Mouse (Mus musculus) yolk sac, embryonic 10.5 days (tissue): ENCODE measurements around the gene Ak8.

Source experiments
- DNase-seq: peaks from one replicate; pipeline ENCODE4 v3.0.0-alpha.2; 2017; ENCODE audit warnings: low spot score

The Ak8 gene

DNA sequence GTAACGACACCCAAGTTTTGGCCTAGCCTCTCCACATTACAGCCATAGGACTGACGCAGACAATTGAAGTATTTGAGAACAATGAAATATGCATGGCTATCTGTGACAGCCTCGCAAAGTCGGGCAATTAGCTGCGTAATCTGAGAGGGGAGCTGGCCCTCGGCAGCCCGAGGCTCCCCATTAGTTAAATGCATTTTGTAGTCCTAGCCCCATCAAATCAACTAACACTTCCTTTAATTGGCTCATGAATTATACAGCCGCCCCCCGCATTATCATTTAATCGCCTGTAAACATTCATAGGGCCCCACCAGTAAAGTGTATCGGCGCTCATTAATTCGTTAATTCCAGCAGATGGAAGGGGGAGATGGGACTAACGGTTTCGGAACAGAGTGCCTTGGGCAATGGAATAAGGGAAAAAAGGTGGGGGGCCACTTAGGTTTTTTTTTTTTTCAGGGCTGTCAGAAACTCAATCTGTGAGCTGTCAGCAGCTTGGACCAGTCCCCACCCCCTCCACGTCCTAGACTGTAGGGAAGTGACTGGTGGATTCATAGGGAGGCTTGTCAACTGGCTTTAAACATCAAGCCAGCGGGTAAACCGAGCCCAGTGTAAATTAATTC, 97.6 kb downstream of the Ak8 start:
- no peak for DNase-seq

GRCm38 (mm10) chr2:28798390-28798789, 98.4 kb downstream of the Ak8 start:
- no peak for DNase-seq

GRCm38 (mm10) chr2:28799575-28799974, 99.6 kb downstream of the Ak8 start:
- DNase-seq, result no peak

DNA sequence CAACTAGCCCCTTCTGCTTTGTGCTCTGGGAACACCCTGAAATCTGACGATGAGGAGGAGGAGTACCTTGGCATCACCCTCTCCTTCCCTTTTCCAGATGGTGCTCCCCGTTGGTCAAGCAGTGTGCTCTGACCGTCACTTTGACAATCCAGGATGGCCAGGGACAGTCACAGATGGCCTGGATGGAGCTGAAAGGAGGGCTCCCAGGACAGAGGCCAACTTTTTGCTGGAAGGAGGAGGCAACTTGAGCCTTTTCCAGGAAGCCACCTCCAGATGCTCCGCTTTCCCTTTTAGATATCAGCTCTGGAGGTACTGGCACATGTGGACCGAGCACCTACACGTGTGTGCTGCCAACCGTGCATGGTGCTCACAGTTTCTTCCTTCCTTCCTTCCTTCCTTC, 103.4 kb downstream of the Ak8 start:
- DNase-seq, result no peak

- no peak for DNase-seq
Measured at GRCm38 (mm10) chr2:28808841-28809240, 108.9 kb downstream of the Ak8 start.

- DNase-seq, result no peak
Measured at GRCm38 (mm10) chr2:28810260-28811013, 110.5 kb downstream of the Ak8 start.

GRCm38 (mm10) chr2:28818866-28819265, 118.9 kb downstream of the Ak8 start:
- no peak for DNase-seq

DNA sequence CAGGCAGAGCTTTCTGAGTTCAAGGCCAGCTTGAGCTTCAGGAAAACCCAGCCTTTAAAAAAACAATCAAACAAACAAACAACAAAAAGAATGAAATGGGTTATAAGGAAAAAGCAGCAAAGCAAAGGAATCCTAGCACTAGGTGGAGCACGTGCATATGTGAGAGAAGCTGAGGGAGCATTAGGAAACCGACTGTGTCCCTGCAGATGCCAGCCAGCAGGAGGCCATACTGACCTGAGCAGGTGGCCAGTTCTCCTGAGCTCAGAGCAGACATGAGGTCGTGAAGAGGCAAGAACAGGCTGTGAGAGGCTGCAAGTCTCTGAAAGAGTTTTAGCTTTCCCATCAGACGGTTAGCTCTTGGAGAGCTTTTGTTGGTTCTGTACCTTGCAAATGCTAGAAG, 129.3 kb downstream of the Ak8 start:
- no peak for DNase-seq

DNA sequence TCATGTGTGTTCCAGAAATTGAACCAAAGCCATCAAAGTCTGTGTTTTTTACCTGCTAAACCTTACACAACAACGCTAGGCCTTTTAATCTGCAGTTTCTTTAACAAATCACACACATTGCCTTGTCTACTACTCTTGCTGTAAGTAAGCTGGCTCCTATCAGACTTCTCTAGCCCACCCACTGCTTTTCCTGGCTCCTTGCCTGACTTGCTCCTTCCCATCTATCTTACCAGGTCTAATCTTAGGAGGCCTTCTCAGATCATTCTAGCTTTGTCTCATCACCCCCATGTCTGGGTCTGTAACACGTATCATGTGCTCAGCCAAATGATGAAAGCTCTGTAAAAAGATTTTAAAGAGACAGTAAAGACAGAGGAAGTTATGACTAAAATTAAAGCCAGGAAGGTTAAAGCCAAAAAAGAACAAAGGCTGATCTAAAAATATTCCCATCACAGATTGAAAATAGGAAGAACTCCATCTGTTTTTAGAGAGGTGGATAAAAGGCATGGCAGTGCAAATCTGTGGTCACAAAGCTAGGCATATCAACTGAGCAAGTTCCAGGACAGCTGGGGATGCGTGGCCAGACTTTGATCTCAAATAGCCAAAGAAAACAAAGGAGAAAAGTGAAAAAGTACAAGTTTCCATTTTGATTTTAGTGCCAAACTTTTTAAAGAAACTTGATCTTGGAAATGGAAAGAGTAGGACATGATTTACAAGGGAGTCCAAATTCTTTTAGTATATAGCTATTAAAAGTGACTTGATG, 136.4 kb downstream of the Ak8 start:
- no peak for DNase-seq

DNA sequence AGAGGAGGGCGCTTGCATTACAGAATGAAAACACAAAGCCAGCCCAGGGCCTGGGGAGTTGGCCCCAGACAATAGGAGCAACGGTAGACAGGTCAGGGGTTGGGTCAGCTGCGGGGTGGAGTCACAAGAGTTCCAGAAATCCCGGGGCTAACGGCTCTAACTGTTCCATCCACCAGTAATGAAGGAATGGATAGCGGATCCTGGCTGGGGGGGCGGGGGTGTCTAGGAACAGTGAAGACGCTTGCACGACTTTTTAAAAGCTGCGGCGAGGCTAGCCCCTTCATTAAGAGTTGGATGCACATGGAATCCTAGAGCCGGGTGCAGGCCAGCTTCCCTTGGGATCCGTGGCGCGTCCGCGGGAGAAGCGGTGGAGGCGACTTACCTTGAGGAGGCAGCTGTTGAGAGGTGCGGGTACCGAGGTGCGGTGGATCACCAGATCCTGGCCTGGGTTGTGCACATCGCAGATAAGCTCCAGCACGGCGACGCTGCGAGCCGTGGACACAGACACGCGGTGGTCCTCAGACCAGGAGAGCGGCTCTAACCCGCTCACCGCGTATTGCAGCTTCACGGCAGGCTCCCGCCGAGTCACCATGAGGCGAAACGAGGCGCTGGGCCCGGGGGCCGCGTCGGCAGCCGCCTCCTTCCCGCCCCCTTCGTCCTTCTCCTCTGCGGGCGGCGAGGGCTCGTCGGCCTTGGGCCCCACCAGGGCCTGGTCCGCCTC, 139.7 kb downstream of the Ak8 start:
- DNase-seq, result peak; percentile 52

DNA sequence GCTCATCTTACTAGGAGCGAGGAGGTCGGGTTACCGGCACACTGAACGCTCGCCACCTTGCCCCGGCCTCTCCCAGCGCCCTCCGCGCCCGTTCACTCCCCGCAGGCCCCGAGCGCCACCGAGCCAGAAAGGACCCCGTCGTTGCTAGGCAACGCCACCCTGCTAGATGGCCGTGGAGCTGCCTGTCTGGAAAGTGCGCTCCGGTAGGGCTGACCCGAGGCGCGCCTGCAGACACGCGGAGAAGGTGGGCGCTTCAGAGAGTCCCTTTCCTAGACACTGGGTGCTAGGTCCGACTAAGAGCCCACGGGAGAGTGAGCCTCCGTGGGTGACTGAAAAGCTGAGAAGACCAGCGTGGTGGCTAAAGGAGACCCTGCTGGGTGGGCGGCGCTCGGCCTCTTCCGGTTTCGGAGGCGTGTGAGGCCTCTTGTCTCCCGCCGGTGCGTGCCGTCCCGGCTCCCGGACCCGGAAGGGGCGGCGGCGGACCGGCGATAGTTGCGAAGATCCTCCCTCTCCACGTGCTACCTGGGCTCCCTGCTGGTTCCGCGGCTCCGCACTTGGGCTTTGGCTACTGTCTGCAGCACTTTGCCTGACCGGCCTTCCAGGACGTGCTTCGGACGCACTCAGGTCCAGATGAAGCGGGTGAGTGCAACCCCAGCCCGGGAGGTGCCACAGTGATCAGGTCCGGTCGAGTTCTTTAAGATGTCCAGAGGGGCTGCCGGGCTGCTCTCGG, 140.4 kb downstream of the Ak8 start, which contains the start of the genes Gtf3c4 and Ddx31:
Gtf3c4 (minus strand) TSS at position 139 of the 730 bp plus-strand sequence.
Ddx31 (plus strand) TSS at position 185 of the 730 bp plus-strand sequence.
- peak; percentile 93 for DNase-seq

DNA sequence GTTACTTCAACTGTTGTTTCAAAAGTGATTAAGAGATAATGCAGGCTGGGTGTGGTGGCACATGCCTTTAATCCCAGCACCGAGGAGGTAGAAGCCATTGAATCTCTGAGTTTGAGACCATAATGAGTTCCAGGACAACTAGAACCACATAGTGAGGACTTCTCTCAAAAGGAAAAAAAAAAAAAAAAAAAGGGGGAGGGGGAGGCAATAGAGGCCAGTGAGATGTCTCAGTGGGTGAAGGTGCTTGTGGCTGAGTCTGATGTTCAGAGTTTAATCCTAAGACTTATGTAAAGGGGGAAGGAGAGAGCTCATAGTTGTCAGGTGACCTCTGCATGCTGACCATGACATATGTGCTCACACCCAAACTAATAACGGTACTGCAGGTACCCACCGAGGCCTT, 142.1 kb downstream of the Ak8 start:
- no peak for DNase-seq

- no peak for DNase-seq
Measured at GRCm38 (mm10) chr2:28848879-28849278, 148.9 kb downstream of the Ak8 start.

- no peak for DNase-seq
Measured at GRCm38 (mm10) chr2:28852594-28852993, 152.6 kb downstream of the Ak8 start.

GRCm38 (mm10) chr2:28855773-28856172, 155.8 kb downstream of the Ak8 start:
- no peak for DNase-seq

DNA sequence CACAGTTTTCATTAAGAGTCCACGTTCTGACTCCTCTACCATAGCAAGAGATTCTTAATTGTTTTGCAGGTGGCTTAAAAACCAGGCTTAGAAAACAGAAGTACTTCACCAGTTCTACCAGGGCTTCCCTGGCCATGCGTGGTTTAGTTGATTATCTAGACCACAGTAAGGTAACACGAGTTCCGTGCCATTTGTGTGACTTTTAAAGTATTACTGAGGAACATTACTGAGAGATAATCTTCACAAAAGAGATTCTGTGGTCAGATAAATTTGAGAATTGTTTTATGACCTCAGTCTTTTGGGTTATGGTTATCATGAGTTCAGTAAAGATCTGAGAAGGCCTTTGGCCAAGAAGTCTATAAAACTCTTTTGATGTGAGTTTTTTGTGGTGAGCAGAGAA, 159.3 kb downstream of the Ak8 start:
- no peak for DNase-seq

DNA sequence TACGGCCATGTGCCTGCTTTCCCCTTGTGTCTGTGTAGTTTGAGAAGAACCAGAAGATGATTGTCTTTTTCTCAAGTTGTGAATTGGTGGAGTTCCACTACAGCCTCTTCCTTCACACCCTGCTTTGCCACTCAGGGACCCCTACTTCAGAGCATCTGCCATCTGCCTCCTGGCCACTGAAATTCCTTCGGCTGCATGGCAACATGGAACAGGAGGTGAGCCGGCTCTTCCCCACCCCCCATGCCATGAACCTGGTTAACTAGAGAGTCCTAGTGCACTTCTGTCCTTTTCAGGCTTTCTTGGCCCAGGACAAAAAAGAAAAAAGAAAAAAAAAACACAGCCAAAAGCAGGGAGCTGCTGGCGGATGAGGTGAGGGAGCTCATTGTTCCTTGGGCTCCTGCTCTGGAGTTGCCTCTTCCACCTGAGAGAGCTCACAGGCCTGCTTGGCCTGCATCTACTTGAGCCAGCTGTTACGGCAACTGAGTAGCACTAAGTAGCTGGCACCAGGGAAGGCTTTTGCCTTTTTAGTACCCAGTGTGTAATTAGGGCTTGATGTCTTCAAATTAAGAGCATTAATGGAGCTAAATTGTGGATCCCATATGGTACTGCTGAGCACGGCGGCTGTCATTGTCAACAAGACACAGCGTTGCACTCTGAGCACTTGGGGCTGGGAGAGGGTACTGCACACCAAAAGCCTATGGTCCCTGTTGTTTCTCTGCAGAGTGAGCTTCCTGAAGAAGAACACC, 160.9 kb downstream of the Ak8 start:
- DNase-seq, result no peak
